Mouse (Mus musculus) testis, adult 2 months (tissue): ENCODE measurements around the gene Bricd5.

Experiments used
- CTCF ChIP-seq: fragments of 200-500 bp; IDR thresholded peaks from 2 replicates; pipeline ENCODE4 v1.5.1; 2012; ENCODE audit warnings: low read depth, mild to moderate bottlenecking, inconsistent platforms, low read length, moderate library complexity; ENCODE audit not compliant: control insufficient read depth, insufficient read depth, insufficient replicate concordance
- POLR2A ChIP-seq: fragments of 200-500 bp; IDR thresholded peaks from 2 replicates; pipeline ENCODE4 v1.6.1; 2012; ENCODE audit warnings: low read depth, mild to moderate bottlenecking, inconsistent platforms, low read length, moderate library complexity; ENCODE audit not compliant: control insufficient read depth

GRCm38 (mm10) chr17:24507806-24508460 lies 34.2 kb downstream of the Bricd5 start:
- TF ChIP-seq POLR2A (no peak), CTCF (no peak)
